Mouse (Mus musculus) adrenal gland, postnatal 10 days (tissue): Measurements from ENCODE around the gene 5430427O19Rik. TPM values are rescaled to one million over a fixed set of nuclear protein-coding genes. Genes with fewer than 3 reads are reported as not detected.

Source experiments
- DNase-seq: peaks from one replicate; pipeline ENCODE4 v3.0.0; 2021; ENCODE audit warnings: mixed read lengths
- long read RNA-seq, 2 experiments: library from polyadenylated mRNA; stranded (forward); transcript quantifications; one replicate each; pipeline ENCODE4 v2.0.0; 2021
- total RNA-seq, 2 experiments: library from RNA; stranded (reverse); gene quantifications; 2 replicates each; pipeline ENCODE4 v1.2.3; 2021

The 5430427O19Rik gene
- total RNA-seq: under 1 TPM; 0.24 TPM
- long read RNA-seq, experiment 1: 0 reads
- long read RNA-seq, experiment 2, partial matches to known transcripts: 0 of 2 reads
- long read RNA-seq, experiment 2, other reads (novel, unspliced or antisense): 1 of 2 reads

GRCm38 (mm10) chrX:85869914-85870483 lies at the start of gene 5430427O19Rik:
Gene 5430427O19Rik (plus strand): TSS chrX:85870354.
- no peak for DNase-seq

GRCm38 (mm10) chrX:85827719-85828453 lies 42.3 kb upstream of the 5430427O19Rik start:
- DNase-seq: no peak

DNA sequence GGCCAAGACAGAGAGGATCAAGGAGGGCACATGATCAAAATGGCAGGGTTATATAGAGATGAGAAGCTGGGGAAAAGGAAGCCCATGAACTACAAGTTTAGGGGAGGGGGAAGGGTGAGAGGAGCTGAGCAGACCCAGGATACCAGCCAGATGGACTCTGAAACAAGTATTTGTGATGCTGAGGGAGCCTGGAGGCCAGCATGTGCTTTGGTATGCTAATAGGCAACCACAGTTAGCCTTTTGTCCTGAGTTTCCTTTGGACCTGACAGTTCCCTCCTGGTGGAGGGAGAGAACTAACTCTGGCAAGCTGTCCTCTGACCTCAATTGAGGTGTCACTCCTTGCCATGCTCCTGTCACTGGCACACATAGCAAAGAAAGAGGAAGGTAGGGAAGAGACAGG lies 41.2 kb upstream of the 5430427O19Rik start:
- DNase-seq: no peak

GRCm38 (mm10) chrX:85839174-85839573 lies 31.0 kb upstream of the 5430427O19Rik start:
- DNase-seq: no peak

GRCm38 (mm10) chrX:85855938-85856337 lies 14.2 kb upstream of the 5430427O19Rik start:
- DNase-seq: no peak

GRCm38 (mm10) chrX:85857169-85857568 lies 13.0 kb upstream of the 5430427O19Rik start:
- DNase-seq: no peak

DNA sequence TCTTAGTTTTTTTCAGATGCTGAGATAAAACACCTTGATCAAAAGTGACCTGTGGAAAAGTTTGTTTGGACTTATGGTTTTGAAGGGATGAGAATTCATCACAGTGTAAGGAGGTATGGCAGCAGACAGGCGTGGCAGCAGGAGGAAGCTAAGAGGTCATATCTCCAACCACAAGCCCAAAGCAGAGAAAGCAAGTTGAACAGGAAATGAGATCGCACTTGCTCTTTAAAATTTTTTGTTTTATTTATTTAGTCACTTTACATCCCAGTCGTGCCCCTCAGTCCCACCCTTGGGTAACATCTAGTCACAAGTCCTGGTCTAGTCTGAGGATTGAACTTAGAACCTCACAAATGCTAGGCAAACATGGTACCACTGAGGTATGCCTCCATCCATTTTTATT lies 2.1 kb upstream of the 5430427O19Rik start:
- no peak for DNase-seq

- no peak for DNase-seq
Observed at GRCm38 (mm10) chrX:85871371-85872056, 1.4 kb downstream of the 5430427O19Rik start.

GRCm38 (mm10) chrX:85874367-85874766 lies 4.2 kb downstream of the 5430427O19Rik start:
- no peak for DNase-seq

DNA sequence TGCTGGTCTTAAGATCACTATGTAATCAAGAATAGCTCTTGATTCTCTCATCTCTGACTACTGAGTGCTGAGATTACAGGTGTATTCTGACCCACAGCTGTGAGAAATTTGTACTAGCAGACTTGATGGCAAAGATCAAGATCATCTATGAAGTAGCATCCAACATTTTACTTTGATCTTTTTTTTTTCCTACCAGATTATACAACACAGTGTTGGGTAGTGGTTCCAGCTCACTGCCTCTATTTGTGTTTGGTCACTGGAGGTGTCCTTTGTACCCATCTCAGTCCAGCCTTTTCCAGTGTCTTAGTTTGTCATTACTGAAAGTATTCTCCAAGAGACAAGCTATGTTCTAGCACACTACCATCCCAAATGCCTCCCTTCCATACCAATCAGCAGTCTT lies 5.8 kb downstream of the 5430427O19Rik start:
- no peak for DNase-seq

DNA sequence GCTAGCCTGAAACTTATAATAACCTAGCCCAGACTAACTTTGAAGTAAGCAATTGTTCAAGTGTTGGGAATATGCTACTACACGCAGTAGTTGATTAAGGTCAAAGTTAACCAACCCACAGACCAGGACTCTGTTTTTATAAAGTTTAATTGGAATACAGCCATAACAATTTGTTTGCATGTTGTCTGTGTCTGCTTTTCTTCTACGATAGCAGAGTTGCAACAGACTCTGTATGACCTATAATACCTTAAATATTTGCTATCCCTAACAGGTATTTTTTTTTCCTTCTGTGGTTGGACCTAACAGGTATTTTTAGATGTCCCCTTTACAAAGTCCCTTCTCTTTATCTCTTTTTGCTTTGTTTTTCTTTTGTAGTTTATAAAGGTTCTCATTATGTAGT lies 7.6 kb downstream of the 5430427O19Rik start:
- DNase-seq: no peak

DNA sequence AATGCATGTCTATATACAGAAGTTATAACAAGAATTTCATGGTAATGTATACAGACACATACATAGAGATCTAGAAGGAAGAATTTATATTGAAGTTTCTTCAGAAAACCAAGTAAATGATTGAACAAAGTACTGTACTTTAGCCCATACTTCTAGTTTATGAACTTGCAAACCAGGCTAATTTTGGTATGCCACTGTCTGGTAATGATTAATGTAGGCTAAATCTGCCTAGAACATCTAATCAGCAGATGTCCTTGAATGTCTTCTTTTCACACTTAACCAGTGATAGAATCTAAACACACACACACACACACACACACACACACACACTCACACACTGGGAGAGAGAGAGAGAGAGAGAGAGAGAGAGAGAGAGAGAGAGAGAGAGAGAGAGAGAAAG lies 8.1 kb downstream of the 5430427O19Rik start:
- DNase-seq: no peak

GRCm38 (mm10) chrX:85879198-85879977 lies 9.2 kb downstream of the 5430427O19Rik start:
- DNase-seq: peak; percentile 31

GRCm38 (mm10) chrX:85886651-85887050 lies 16.5 kb downstream of the 5430427O19Rik start:
- DNase-seq: no peak

- DNase-seq: no peak
Observed at GRCm38 (mm10) chrX:85901195-85901594, 31.0 kb downstream of the 5430427O19Rik start.

GRCm38 (mm10) chrX:85919034-85919433 lies 48.9 kb downstream of the 5430427O19Rik start:
- DNase-seq: peak; percentile 36

DNA sequence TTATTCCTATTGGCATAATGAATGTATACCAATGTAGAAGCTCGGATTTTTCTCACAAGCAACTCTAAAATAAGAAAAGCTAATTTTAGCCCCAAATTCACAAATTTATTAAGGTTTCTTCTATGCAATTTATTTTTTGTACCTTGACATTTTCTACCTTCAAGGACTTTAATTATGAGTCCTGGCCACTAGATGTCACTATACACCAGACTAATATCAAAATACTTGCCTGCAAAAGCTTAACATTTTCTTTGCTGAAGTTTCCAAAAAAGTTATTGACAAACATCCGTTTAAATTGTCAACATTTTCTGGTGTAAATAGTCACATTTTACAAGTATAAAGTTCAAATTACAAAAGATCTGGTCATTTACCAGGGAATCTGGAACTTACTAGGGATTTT lies 62.8 kb downstream of the 5430427O19Rik start:
- DNase-seq: no peak

Other genes starting within 250 kb of the 5430427O19Rik start
- gene Gk, start 93.5 kb upstream of the 5430427O19Rik start, total RNA-seq: 100 to 1,000 TPM in 1 of 2 experiments, 10 to 100 TPM in 1; 93.0 to 113 TPM
- gene Samt3, start 173.8 kb downstream of the 5430427O19Rik start, total RNA-seq: not detected